Mouse (Mus musculus) testis, postnatal 10 days (tissue): ENCODE measurements at regions not wholly inside any gene's neighbourhood (a gene's known extent, or its start where the extent isn't known, plus 50 kb on each side); places are given as distances from the start of the nearest gene placed in this dataset.
"Not testable (repeated sequence)": the region's sequence is repeated elsewhere in the genome, so short reads cannot be mapped to it uniquely, and the experiment has no call there.

Source experiments
- DNase-seq: peaks from one replicate; pipeline ENCODE4 v3.0.0; 2021; ENCODE audit warnings: low spot score

DNA sequence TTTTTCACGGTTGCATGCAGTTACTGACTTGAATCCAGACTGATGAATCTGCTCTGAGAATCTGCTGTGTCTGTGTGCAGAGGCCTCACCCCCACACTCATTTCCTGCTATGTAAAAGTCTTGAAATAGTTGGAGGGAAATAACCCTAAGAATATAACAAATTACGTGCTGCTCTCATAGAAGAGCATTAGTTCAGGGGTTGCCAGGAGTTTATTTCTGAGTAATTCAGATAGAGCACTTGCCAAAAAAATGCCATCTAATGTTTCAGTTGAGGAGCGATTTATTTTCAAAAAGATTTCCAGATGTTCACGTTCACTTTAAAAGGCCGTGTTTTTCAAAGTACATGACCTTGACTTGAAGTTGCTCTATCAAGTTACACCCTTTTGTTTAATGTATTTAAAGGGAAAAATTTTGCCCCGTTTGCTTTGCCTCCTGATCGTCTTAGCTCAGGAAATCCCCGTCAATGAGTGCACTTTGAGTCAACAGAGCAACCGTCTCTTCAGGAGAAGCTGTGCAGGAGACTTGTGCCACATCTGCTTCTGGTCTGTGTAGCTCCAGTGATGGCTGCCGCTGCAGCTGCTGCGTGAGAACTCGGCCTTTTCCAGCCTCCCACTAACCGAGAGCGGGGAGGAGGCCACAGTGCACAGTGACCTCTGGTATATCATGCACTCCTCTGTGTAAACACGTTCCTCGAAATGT is 50.9 kb upstream of the Sec61g start:
- DNase-seq, result peak; percentile 39

DNA sequence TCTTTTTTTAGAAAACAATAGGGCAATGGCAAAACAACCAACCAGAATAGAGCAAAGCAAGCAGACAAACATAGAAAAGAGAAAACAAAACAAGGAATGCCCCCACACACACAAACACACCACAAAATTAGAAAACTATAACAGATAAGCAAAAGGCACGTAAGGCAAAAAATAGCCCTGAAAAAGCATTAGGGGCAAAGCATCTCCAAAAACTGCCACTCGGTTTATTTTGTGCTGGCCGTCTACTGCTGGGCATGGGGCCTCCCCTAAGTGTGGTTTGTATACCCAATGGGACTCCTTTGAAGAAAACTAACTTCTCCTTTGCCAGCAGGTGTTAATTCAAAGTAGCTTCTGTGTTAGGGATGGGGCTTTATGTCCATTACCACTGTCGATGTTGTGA is 53.4 kb upstream of the Sec61g start:
- no peak for DNase-seq

DNA sequence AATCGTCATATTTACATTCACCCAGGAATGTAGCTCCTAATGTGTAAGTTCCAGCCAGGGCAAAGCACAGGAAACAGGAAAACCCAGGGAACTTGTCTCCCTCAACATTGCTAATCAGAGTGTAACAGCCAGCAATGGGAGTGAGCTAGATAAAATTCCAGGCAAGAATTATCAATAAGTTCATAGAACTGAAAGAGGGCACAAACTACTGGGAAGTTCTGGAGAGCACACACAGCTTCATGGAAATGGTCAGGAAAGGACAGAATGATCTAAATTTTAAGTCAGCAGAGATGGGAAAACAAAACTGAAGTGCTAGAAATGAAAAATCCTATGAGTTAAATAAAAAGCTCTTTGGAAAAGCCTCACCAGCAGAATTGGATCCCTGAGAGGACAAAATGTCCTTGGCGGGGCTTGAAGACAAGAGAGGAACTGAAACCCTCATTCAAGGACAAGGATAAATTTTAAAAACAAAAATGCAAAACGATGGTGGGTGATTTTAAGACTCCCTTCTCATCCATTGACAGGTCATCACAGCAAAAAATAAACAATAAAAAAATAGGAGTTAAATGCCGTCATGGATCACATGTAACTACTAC is 80.9 kb upstream of the Sec61g start:
- no peak for DNase-seq

DNA sequence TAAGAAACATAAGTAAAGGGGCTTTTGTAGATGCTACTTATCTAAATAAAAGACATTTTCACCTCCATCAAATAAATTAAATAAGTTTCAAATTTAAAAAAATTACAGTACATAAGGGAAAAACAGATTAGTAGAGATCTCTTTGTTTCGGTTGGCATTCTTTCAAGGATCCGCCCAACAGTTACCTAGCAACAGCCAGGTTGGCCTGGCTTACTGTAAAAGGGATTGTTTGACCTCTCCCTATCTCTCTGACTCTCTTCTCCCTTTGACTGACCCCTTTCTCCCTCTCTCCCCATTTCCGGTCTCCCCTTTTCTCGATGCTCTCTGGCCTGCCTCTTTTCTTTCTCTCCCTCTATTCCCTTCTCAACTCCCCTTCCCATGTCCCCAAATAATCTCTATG is 82.3 kb upstream of the Sec61g start:
- DNase-seq, result no peak

DNA sequence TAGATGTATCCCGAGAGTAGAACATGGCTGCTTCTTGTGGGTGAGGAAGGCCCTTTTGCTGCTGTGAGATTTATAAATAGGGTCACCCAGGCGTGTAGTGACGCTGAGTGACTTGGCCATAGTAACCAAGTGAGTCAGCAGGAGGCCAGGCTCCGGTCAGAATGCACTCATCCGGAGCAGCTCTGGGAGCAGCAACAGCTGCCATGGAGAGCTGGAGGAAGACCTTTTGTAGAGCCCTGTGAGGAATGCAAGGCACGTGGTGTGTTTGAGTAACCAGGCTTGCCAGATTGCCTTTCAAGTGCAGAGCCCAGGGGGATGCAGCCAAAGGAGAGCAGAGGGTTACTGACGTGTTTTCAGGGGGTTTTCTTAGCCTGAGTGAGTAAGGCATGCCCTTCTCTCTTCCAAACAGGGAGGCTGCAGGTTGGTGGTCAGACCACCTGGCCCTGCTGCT is 83.2 kb upstream of the Sec61g start:
- peak; percentile 44 for DNase-seq

DNA sequence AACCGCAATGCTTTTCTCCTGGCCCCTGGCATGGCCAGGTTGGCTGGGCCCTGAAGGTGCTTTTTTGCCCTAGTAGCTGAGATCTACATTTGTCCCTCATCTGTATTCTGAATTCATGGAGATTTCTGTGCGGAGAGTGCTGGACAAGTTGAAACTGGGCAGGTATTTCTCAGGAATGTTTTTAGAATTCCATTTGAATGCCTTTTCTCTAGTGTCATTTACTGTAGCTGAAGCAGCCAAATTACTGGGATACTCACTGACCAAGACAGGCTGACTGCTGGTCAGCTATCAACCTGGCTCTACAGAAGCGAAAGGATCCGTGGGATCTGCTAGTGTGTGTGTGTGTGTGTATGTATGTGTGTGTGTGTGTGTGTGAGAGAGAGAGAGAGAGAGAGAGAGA is 83.7 kb upstream of the Sec61g start:
- no peak for DNase-seq

DNA sequence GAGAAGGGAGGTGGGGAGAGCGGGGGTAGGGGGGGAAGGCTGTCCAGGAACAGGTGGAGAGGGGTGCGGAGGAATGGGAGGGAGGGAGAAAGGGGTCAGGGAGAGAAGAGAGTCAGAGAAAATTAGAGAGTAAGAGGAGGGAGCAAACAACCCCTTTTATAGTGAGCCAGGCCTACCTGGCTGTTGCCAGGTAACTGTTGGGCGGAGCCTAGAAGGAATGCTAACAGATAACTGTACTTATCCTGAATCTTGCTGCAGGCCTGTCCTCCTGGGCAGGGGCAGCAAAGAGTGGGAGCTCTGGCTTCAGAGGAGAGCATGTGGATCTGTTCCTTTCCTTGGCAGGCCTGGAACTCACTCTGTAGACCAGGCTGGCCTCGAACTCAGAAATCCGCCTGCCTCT is 84.5 kb upstream of the Sec61g start:
- DNase-seq, result no peak

DNA sequence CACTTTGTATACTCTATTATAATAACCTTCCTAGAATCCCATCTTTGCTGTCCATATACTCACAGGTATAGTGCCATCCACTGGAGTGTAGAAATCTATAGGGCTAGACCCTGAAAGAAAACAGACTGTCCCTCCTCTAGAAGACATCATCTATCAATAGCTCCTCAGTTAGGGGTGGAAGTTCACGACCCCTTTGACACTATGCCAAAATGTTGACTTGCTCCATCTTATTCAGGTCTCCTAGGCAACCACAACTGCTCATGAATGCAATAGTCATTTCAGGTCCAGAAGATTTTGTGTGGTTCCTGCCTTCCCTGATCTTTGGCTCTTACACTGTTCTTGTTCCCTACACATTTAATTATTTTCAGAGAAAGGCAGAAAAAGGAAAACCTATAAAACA is 86.5 kb upstream of the Sec61g start:
- no peak for DNase-seq

DNA sequence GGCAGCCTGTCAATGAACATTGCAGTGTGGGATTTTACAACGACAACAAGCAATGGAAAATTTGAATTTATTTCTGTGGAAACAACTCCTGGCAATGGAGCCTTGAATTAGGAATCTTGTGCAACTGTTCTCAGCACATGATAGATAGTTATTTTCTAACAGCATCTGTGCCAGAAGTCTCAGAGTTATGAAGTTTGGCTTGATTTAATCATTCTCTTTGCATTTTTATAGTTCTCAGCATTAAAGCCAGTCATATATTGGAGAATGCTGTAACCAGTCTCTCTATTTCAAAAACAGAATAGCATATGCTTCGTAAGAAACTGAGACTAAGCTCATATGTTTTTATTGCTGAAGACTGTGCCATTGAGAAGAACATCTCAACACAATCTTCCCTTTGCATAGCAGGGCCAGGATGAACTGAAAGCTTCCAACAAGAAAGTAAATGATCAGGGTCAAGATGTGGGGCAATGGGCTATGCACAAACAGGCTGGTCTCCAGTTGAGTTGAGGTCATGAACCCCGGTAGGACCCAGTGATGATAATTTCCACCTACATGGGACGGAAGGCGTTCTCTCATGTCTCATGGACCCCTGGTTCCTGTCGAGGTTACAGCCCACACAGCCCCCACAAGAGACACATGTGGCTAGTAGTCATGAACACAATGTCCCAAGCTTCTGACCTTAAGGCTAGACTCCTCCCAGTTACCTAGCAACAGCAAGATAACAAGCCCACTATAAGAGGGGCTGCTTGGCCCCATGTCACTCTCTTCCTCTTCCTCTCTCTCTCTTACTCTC is 89.0 kb upstream of the Sec61g start:
- DNase-seq, result no peak

DNA sequence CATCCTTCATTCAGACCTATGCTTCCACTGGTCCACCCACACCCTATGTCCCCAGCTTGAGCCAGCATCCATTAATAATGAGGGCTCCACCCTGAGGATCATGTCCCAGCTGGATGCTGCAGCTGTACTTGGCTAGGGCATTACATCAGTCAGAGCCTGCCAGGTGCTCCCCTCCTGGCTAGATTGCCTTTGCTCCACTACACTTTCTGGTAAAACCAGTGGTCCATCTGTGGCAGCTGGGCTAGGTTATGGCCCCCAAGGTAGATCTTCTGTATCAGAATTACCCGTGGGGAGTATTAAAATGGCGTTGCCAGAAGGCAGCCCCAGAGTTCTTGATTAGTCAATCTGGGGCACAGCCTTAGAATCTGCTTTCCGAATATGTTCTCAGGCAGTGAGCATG is 94.7 kb upstream of the Sec61g start:
- DNase-seq, result no peak

DNA sequence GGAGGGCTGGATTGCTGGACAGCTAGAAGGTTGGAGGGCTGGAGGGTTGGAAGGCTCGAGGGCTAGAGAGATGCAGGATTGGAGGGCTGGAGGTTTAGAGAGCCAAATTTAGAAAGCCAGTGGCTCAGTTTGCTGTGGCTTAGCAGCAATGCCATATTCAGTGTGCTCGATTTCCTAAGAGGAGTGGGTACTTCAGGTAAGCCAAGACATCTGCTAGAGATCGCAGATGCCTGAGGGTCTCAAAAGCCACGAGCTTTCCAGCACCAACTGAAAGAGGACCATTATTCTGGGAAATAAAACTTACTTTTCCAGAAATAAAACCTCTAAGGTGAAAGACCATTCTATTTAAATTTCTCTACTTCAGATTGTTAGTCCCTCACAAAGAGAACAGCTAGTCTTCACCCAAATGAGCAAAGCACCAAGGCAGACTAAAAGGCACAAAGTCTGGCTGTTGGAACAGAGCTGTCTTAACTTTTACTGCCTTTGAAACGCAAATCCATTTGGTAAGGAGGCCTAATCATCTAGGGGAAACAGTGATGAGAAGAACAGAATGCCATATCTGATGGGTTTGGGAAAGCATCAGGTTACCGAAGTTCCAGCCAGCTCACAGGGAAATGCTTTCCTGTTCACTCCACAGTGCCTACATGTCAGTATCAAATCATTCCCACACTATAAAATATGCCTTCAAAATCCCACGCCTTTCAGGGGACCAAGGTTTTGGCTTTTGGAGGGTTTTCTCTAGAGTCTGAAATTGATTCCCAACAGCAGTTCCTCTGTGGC is 98.3 kb upstream of the Sec61g start:
- DNase-seq, result no peak

DNA sequence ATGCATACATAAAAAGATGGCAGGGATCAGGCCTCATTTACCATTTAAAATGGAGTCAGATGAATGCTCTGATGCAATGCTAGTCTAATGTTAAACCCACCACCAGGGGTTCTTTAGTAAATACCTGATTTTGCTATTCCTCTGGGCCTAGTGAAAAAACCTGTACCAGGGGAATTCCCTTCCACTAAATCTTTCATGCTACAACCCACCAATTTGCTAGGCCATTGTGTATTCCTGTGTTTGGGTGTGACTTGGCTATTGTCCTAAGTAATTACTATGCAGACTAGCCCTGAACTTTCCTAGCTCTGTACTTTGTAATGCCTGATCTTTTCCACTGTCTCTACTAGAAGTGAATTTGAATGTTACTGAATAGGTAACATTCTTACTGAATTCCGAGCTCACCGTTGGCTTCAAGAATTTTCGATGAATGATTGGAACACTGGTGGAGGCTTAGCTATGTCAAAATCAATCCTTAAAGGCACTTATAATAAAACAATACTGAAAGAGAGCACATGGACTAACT is 99.7 kb upstream of the Sec61g start:
- DNase-seq, result not testable (repeated sequence)

DNA sequence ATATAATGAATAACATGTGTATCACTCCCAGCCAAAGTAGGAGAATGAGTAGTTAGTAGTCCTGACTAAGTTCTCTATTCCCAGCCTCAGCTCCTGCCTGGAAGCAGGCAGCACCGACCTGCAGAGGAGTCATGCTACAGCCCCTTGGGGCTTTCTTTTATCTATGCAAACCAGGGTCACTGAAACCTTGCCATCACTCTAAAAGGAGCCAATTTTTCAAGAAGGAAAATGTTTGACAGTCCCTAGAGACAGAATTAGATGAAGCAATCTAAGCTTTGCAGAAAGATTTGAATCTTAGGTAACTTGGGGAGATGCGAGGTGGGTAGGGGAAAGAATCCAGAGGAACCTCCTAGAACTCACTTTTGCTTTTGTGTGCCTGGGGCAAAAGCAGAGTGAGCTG is 103.5 kb upstream of the Sec61g start:
- DNase-seq, result no peak

DNA sequence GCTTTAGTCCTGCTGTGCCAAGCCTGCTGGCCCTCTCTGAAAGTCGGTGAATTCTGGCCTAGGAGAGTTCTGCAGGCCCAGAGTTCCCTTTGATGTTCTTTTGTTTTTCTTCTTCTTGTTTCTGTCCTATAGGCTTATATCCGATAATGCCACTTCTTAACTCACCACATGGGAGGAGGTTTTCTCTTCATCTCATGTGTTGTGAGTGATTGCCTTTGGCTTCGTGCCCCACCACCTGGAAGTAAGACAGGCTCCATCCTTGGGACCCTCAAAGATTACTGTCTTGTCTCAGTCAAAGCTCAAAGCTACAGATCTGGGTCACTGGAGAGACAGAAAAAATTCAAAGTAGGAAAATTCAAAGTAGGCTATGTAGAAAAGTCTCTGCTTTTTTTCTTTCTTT is 104.2 kb upstream of the Sec61g start:
- DNase-seq, result no peak

DNA sequence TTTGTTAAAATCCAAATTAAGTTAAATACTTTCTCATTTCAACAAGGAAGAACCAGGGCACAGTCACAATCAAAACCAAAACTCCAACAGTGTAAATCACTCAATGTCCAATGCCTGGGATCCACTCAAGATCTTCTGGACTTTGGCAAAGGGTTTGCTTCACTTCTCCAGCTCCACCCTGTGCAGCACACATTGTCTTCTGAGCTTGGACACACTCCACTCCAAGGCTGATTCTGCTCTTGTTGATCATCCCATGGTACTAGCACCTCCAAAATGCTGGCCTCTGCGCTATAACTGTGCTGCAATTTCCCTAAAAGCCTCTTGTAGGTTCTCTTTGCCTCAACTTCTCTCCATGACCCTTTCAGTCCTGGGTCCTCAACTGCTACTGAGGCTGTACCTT is 111.5 kb upstream of the Sec61g start:
- DNase-seq, result no peak

DNA sequence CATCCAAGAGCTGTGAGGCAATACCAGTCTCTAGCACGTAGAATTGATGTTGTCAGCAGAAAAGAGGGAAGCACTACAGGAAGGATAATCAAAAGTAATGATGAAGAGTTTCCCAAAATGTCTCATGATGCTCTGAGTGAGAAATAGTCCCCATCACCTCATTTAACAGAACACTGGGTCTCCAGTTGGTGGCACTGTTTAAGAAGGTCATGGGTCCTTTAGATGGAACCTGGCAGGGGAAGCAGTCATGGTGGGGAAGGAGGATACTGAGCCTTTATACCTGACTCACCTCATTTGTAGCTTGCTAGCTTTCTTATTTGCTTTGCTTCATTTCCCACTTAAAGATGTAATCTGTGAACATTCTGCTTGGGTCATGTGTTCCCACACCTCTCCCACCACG is 115.4 kb upstream of the Sec61g start:
- DNase-seq, result no peak

DNA sequence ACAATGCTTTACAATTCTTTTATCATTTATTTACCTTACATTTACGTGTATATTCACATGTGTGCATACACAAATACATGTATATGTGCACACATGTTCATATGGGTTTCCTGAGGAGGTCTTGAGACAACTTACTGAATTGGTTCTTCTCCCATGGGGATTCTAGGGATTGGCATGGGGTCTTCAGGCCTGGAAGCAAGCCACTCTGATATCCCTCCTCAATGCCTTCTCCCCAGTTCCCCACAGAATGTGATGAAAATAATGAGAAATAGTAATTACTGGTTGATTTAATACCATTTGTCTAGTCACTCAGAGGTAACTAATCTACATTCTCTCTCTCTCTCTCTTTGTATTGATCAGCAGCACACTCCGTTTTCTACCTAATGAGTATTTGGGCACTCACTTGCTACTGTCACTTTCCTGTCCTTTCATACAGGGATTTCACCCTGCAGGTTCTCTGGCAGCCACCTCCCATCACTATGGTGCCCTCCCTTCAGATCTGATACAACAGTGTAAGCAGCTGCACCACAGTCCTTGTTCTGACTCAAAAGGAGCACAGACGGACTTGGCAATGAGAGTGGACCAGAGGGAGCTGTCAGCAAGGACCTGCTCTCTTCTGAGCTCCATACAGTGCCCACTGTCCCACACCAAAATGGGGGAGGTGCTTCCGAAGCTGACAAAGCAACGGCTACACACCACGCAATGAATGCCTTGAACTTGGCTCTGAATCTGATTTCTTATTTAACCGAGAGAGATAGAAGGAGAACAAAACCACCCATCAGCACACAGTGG is 119.2 kb upstream of the Sec61g start:
- no peak for DNase-seq

DNA sequence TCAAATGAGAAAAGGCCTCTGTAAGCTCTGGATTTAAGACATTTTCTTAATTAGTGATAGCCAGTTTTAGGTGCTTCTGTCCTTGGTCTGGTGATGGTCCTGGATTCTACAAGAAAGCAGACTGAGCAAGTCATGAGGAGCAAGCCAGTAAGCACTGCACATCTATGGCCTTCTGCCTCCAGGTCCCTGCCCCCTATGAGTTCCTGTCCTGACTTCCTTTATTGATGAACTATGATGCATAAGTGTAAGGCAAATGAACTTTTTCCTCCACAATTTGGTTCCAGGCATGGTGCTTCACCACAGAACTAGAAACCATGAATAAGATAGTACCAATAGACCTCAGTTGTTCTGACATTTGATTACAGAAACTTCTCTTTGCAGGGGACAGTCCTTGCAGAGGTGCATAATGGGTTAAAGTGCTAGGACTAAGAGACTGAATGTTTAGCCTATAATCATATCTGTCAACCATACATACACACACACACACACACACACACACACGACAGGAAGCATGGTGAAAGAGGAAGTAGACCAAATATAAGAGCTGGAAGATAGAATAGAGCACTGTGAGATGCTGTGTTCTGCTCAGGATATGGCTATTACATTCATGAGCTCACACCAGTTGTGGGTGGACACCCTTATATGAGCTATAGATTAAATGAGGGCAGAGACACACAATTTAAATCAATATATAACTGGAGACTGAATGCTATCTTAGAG is 121.3 kb upstream of the Sec61g start:
- DNase-seq, result no peak

DNA sequence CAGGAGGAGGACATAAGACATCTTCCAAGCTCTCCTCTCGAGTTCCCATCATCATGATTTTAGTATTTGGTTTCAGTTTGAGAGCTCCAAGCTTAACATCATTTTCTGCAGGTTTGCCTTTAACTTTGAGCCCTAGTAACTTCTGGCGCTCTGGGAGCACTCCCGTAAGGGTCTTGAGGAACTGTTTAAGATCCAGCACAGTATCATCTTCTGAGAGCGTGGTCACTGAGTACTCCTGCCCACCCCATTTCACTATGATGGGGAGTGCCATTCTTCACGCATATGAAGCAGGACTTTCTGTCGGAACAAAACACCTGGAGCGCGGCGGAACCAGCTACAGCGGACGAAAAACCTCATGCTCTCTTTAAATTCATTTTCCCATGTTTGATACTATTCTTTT is 116.2 kb upstream of the Egfr start:
- DNase-seq, result not testable (repeated sequence)

DNA sequence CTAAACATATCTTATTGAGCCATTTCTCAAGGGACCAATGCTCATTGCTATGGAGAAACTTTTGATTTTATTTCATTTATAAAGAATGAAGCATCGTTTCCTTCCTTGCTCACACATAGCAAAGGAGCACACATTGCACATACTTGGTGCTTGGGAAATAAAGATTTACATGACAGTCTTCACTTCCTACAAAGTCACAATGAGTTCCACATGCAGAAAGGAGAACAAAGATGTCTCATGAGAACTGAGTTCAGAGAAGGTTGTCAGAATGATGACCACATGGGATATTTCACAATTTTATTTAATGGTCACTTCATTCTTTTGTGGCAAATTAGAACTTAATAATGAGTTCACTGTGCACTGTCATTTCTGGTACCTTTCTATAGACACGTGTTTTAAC is 114.3 kb upstream of the Egfr start:
- DNase-seq, result no peak

DNA sequence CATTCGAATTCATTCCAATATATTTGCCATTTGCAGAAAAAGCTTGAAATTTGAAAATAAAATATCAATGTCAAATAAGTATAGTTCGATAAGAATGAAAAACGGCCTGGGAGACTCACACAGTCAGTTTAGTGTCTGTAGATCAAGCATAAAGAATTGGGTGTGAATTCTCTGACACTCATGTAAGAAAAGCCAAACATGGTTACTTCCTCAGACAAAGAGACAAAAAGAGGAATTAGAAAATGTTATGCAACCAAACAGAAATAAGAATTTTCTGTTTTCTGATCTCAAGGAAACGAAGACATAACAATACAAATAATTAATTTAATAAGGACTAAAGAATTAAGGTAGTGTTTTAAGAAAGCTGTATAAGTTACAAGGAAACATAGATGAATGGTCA is 113.7 kb upstream of the Egfr start:
- DNase-seq, result no peak
